Mouse (Mus musculus) midbrain, postnatal 0 days (tissue): ENCODE measurements around the gene Ptbp3. TPM values are rescaled to one million over a fixed set of nuclear protein-coding genes. Genes with fewer than 3 reads are reported as not detected.

ENCODE experiments used
- ATAC-seq: fragments of 200-750 bp; cut with Nextera tagmentation; 2 replicates; pipeline ENCODE4 v1.8.0; 2017; ENCODE audit warnings: moderate number of reproducible peaks, mild to moderate bottlenecking, moderate TSS enrichment, moderate library complexity; ENCODE audit not compliant: low FRiP score
- DNase-seq: peaks from one replicate; pipeline ENCODE4 v3.0.0-alpha.2; 2015; ENCODE audit warnings: low spot score
- H3K27ac ChIP-seq: fragments of 300-500 bp; sonication (generic); 2 replicates; pipeline ENCODE4 v1.5.1; 2014; ENCODE audit warnings: low read depth, mild to moderate bottlenecking, low read length, mixed read lengths
- H3K27me3 ChIP-seq: fragments of 300-500 bp; sonication (generic); 2 replicates; pipeline ENCODE4 v1.6.1; 2014; ENCODE audit warnings: low read length, control low read depth, mixed read lengths; ENCODE audit not compliant: insufficient read depth
- H3K36me3 ChIP-seq: fragments of 300-500 bp; sonication (generic); 2 replicates; pipeline ENCODE4 v1.6.1; 2014; ENCODE audit warnings: low read length, control low read depth, mixed read lengths; ENCODE audit not compliant: insufficient read depth
- H3K4me1 ChIP-seq: fragments of 300-500 bp; sonication (generic); 2 replicates; pipeline ENCODE4 v1.6.1; 2014; ENCODE audit warnings: mild to moderate bottlenecking, control low read depth, antibody characterized with exemption, low read length, mixed read lengths; ENCODE audit not compliant: insufficient read depth
- H3K4me2 ChIP-seq: fragments of 300-500 bp; sonication (generic); 2 replicates; pipeline ENCODE4 v1.6.1; 2014; ENCODE audit warnings: low read depth, mild to moderate bottlenecking, low read length, mixed read lengths; ENCODE audit not compliant: poor library complexity, severe bottlenecking
- H3K4me3 ChIP-seq: fragments of 300-500 bp; sonication (generic); 2 replicates; pipeline ENCODE4 v1.5.1; 2014; ENCODE audit warnings: low read depth, mild to moderate bottlenecking, low read length, moderate library complexity
- H3K9ac ChIP-seq: fragments of 300-500 bp; sonication (generic); replicated peaks from 2 replicates; pipeline ENCODE4 v1.6.1; 2014; ENCODE audit warnings: mild to moderate bottlenecking, low read length, moderate library complexity, mixed read lengths; ENCODE audit not compliant: poor library complexity, severe bottlenecking
- H3K9me3 ChIP-seq: fragments of 300-500 bp; sonication (generic); 2 replicates; pipeline ENCODE4 v1.6.1; 2016; ENCODE audit warnings: low read length, control low read depth
- CTCF ChIP-seq: IDR thresholded peaks from 2 replicates; pipeline ENCODE4 v1.5.1; 2016; ENCODE audit warnings: antibody characterized with exemption, mild to moderate bottlenecking
- whole genome bisulfite sequencing: fragments of 180-500 bp; shearing (Covaris S2); extraction: QIAGEN DNeasy Blood & Tissue Kit; methylation state at CpG from one replicate; pipeline ENCODE4 v1.1.7; 2014; 5-methylcytosine and 5-hydroxymethylcytosine counted together
- polyA plus RNA-seq: library from polyadenylated mRNA; unstranded; fragments of >200 nt; fragmentation: Nextera tagmentation; extraction: Ambion mirVana; gene quantifications from 2 replicates; pipeline ENCODE4 v1.2.1, GENCODE M21; 2015
- total RNA-seq: library from RNA; depleted of rRNA; stranded (reverse); fragments of >200 nt; gene quantifications from 2 replicates; pipeline ENCODE4 v1.2.3, GENCODE M21; 2014; rRNA removed

Ptbp3 gene
- total and polyA plus RNA-seq, 2 experiments from 2014 or later = 10.5 to 35.8 TPM

DNA sequence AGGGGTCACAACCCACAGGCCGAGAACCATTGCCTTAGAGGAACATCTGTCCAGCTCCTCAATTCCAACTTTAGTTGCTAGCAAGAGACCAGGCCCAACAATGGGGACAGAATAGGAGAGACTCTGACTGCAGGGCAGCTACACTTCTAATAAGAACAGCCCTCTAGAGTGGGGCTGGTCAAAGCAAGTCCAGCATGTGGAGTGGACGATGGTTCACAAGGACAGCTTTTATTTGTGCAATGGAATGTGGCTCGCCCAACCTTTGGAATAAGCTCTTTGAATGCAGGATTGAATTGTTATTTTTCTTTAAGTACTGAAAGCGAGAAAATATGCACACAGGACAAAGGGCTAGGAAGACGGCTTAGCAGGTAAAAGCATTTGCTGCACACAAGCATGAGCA lies 122.7 kb downstream of the Ptbp3 start:
- Histone ChIP-seq H3K36me3 (no peaks in the 10 kb centered on the region), H3K9me3 (no peaks in the 10 kb centered on the region), H3K9ac (no peak overlapping the region), H3K4me2 (no peak overlapping the region), H3K27me3 (no peaks in the 10 kb centered on the region), H3K4me1 (no peaks in the 10 kb centered on the region), H3K27ac (no peak overlapping the region), H3K4me3 (no peak overlapping the region)
- no peak for TF ChIP-seq CTCF
- WGBS = 89% methylated on average over 5 of the region's 5 CpGs
- no peak for DNase-seq
- no peak for ATAC-seq

GRCm38 (mm10) chr4:59422808-59423207 lies 126.4 kb downstream of the Ptbp3 start:
- Histone ChIP-seq H3K9ac (no peak overlapping the region), H3K9me3 (no peaks in the 10 kb centered on the region), H3K4me3 (no peak overlapping the region), H3K27ac (no peak overlapping the region), H3K27me3 (no peaks in the 10 kb centered on the region), H3K4me2 (no peak overlapping the region), H3K4me1 (no peaks in the 10 kb centered on the region), H3K36me3 (no peaks in the 10 kb centered on the region)
- ATAC-seq (no peak), DNase-seq (no peak)
- no peak for TF ChIP-seq CTCF

GRCm38 (mm10) chr4:59422025-59422783 lies 127.0 kb downstream of the Ptbp3 start:
- ATAC-seq = peak; percentile 54; the same call in 1 of the 2 replicates
- Histone ChIP-seq H3K27me3 (no peaks in the 10 kb centered on the region), H3K4me2 (no peak overlapping the region), H3K4me3 (no peak overlapping the region), H3K36me3 (no peaks in the 10 kb centered on the region), H3K4me1 (no peaks in the 10 kb centered on the region), H3K27ac (no peak overlapping the region), H3K9ac (no peak overlapping the region), H3K9me3 (no peaks in the 10 kb centered on the region)
- TF ChIP-seq CTCF = no peak
- 50% methylated on average over 5 of the region's 5 CpGs for WGBS
- peak; percentile 48 for DNase-seq

Other genes with a start within 250 kb of the Ptbp3 start
- 8.6 and 8.9 TPM in 2 replicates for gene Susd1, start 110.7 kb downstream of the Ptbp3 start, total RNA-seq
- gene Susd1, start 110.7 kb downstream of the Ptbp3 start, polyA plus RNA-seq = 2.0 and 2.2 TPM in 2 replicates
- gene Hsdl2, start 32.2 kb upstream of the Ptbp3 start, total RNA-seq = 27.7 and 29.7 TPM in 2 replicates
- gene Hsdl2, start 32.2 kb upstream of the Ptbp3 start, polyA plus RNA-seq = 33.0 and 39.4 TPM in 2 replicates
- gene E130308A19Rik, start 76.8 kb upstream of the Ptbp3 start, total RNA-seq = 27.9 and 38.9 TPM in 2 replicates
- gene E130308A19Rik, start 76.8 kb upstream of the Ptbp3 start, polyA plus RNA-seq = 27.9 and 33.5 TPM in 2 replicates